Mouse (Mus musculus): Measurements from ENCODE around the gene Arhgef1.

GRCm38 (mm10) chr7:24947316-24948048, 44.8 kb downstream of the Arhgef1 start:
- no peak for TF ChIP-seq POLR2A (IDR thresholded peaks at IDR 0.05; ENCODE audit: low read depth, low read length)
- no peak for TF ChIP-seq CTCF (IDR thresholded peaks at IDR 0.05; ENCODE audit: extremely low read depth, insufficient read depth, insufficient read length, insufficient replicate concordance)
